Mouse (Mus musculus): ENCODE results near the gene Gcnt1. TPM values are rescaled to one million over a fixed set of nuclear protein-coding genes. Genes with fewer than 3 reads are reported as not detected.

The Gcnt1 gene
- total RNA-seq, 1 experiment from 2014 or later = 2.5 TPM

- no peak for DNase-seq
These were observed 48.9 kb downstream of the Gcnt1 start for GRCm38 (mm10) chr19:17323689-17324241.

GRCm38 (mm10) chr19:17323006-17323688 lies 49.5 kb downstream of the Gcnt1 start:
- no peak for DNase-seq

DNA sequence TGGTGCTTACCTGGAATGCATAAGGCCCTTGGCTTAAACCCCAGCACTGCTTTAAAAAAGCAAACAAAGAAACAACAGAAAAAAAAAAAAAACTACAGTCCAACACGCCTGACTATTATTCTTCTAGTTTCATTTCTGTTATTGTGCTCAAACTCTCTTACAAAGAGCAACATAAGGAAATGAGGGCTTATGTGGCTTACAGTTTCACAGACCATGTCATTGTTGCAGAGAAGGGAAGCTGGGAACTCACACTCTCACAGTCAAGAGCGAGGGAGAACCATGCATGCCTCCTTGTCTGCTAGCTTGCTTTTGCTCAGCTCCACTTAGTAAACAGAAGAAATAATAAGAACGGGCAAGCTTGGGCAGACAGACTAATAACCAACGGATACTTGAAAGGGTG lies 52.9 kb downstream of the Gcnt1 start:
- no peak for DNase-seq

DNA sequence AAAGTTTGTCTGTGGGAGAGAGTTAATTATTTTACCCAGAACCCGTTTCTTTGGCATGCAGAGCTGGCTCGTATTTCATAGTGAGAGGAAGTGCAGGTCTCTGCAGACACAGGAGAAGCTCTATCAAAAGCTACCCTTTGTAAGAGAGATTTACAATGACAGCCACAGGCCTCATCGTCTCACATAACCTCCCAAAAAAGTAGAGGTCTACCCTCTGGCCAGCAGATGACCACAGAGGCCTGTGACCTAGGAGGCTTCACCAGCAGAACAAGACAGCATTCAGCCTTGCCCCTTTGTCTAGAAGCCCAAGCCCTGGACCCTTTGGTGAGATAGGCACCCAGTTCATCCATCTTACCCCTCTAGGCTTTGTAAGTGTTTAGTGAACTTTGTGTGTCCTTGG lies 53.9 kb downstream of the Gcnt1 start:
- no peak for DNase-seq

DNA sequence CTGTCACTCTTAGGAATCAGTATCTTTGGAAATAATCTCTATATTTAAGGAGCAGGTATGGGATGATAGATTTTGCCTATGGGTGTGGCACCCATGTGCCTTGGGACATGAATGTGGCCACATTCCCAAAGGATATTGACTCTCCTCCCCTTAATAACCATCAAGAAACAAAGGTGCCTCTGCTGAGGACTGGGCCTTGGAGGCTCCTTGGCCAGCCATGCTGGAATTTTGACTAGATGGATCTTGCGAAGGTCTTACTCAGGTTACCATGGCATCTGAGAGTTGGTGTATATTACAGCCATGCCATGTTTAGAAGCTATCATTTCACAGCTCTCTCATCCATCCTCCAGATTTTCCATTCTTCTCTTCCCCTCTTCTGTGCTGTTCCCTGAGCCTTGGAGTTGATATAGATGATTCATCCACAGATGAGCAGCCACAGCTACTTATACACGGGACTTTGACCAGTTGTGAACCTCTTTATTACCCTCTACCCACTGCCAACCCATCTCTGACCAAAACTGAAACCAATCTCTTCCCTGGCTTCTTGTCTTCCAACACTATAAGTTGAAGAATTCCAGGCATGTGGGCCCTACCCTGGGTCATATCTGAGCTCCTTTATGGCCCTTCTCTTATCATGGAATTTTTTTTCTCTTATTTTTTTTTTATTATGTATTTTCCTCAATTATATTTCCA lies 56.2 kb downstream of the Gcnt1 start:
- DNase-seq = no peak

DNA sequence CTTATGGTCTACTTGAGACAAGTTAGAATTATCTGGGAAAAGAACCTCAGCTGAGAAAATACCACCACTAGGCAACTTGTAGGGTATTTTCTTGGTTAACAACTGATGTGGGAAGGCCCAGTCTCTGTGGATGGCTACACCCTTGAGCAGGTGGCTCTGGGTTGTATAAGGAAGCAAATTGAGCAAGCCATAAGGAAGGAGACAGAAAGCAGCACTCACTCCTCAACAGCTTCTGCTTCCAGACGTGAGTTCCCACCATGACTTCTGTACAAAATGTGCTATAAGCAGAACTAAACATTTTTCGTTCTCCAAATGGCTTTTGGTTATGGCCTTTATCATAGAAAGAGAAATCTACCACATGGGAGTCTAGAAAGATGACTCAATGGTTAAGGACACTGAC lies 58.2 kb downstream of the Gcnt1 start:
- DNase-seq = no peak

DNA sequence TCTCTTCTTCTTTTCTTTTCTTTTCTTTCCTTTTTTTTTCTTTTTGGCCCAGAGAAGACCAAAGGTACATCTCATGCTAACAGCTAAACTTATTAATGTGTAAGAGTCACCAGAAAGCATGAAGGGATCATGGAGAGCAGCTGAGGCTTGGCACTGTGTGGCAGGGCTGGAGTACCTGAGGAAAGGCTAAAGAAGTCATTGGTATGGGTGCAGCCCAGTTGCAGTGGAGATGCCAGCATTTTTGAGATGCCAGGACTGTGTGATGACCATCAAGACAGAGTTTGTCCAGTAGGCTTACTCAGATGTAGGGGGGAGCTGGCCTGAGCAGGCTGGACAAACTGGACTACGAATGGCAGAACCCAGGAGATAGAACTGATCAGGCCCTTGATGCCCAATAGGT lies 58.9 kb downstream of the Gcnt1 start:
- DNase-seq = no peak

- no peak for DNase-seq
These were observed 59.9 kb downstream of the Gcnt1 start for GRCm38 (mm10) chr19:17312671-17313180.

- DNase-seq = no peak
These were observed 61.1 kb downstream of the Gcnt1 start for GRCm38 (mm10) chr19:17311501-17311900.

DNA sequence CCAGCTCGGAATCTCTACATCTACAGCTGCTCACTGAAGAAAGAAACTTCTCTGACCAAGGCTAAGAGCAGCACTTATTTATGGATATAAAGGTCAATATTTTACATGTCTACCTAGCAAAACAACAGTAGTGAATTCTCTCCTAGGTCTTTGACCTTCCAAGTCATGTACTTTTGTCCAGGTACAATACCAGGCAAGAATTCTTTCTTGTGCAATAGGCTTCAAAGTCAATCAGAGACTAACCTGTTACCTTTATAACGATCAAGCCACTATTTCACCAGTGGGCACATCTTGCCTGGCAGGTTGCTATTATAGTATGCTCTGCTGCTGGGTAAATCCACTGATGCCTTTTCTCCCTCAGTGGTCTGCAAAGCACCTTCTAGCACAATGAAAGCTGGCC lies 61.6 kb downstream of the Gcnt1 start:
- no peak for DNase-seq

DNA sequence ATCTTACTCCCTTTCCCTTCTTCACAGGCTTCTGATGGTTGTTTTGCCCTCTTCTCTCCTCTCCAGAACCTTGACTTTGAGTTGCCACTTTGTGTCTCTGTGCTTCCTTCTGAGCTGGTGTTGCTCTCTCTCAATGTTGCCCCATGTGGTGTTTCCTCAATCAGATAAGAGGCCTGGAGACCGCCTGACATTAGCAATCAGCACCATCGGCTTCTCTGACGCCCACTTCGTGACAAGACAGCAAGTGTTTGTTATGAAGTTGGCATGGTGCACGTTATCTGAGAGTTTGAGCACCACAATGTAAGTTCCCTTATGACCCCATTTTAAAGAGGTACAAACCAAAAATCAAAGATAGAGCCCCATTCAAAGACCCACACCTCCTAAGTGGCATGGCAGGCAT lies 76.6 kb downstream of the Gcnt1 start:
- no peak for DNase-seq

GRCm38 (mm10) chr19:17295211-17295766 lies 77.4 kb downstream of the Gcnt1 start:
- DNase-seq = no peak

DNA sequence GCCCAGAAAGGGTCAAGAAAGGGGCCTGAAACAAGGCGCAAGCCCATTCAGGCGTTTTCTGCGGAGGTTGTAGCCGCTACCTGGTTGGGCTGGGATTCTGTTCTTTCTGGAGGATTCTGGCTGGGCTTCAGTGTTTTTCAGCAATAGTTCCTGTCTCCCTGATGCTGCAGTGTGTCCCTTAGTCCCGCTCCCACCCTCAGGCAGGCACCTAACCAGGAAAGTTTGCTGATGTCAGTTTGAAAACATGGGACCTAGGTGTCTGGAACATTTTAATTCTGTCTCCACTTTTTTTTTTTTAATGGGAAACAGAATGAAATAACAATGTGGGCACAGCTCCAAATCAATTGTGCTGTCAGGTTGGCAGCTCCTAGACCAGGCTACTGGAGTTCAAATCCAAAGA lies 78.5 kb downstream of the Gcnt1 start:
- no peak for DNase-seq

- no peak for DNase-seq
These were observed 83.1 kb downstream of the Gcnt1 start for GRCm38 (mm10) chr19:17289526-17289925.

- no peak for DNase-seq
These were observed 86.6 kb downstream of the Gcnt1 start for GRCm38 (mm10) chr19:17286004-17286403.

DNA sequence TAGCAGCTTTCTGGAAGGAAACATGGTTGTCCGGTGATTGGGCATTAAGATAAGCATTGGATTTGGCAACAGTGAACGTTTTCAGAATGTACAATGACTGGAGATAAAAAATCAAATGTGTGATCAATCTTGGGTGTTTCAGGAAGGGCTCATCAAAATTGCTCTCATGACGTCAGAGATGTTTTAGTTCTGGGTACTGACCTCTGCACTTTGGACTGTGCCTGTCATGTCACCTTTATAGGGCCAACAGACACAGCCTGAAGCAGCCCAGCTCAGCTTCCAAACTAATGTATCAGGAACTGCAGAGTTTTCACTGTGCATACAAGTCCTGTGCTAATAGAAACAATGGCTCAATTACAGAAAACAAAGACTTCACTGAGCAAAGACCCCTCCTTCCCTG lies 89.3 kb downstream of the Gcnt1 start:
- no peak for DNase-seq

- no peak for DNase-seq
These were observed 94.1 kb downstream of the Gcnt1 start for GRCm38 (mm10) chr19:17278381-17279051.

Other genes with a start within 250 kb of the Gcnt1 start
- gene Rfk, start 21.2 kb upstream of the Gcnt1 start, total RNA-seq (2021) = 104 and 109 TPM in 2 replicates

All from adrenal gland, postnatal 14 days (tissue).